Mouse (Mus musculus) embryonic facial prominence, embryonic 12.5 days (tissue): ENCODE data around the gene Zswim9. TPM values are rescaled to one million over a fixed set of nuclear protein-coding genes. Genes with fewer than 3 reads are reported as not detected.
"Not testable (repeated sequence)": the region's sequence is repeated elsewhere in the genome, so short reads cannot be mapped to it uniquely, and the experiment has no call there.

Experiments
- ATAC-seq: fragments of 200-750 bp; cut with Nextera tagmentation; 2 replicates; pipeline ENCODE4 v1.8.0; 2017; ENCODE audit not compliant: insufficient number of reproducible peaks, insufficient read depth, low FRiP score, low TSS enrichment
- H3K27ac ChIP-seq: fragments of 300-500 bp; sonication (generic); 2 replicates; pipeline ENCODE4 v1.5.1; 2016; ENCODE audit warnings: mild to moderate bottlenecking
- H3K27me3 ChIP-seq: fragments of 300-500 bp; sonication (generic); 2 replicates; pipeline ENCODE4 v1.6.1; 2016; ENCODE audit warnings: mild to moderate bottlenecking, moderate library complexity
- H3K36me3 ChIP-seq: fragments of 300-500 bp; sonication (generic); 2 replicates; pipeline ENCODE4 v1.6.1; 2016; ENCODE audit warnings: mild to moderate bottlenecking
- H3K4me1 ChIP-seq: fragments of 300-500 bp; sonication (generic); 2 replicates; pipeline ENCODE4 v1.6.1; 2016
- H3K4me2 ChIP-seq: fragments of 300-500 bp; sonication (generic); replicated peaks from 2 replicates; pipeline ENCODE4 v1.6.1; 2016; ENCODE audit warnings: mild to moderate bottlenecking, moderate library complexity
- H3K4me3 ChIP-seq: fragments of 300-500 bp; sonication (generic); 2 replicates; pipeline ENCODE4 v1.5.1; 2016; ENCODE audit warnings: mild to moderate bottlenecking
- H3K9ac ChIP-seq: fragments of 300-500 bp; sonication (generic); 2 replicates; pipeline ENCODE4 v1.6.1; 2016; ENCODE audit warnings: mild to moderate bottlenecking, moderate library complexity
- H3K9me3 ChIP-seq: fragments of 300-500 bp; sonication (generic); 2 replicates; pipeline ENCODE4 v1.6.1; 2016; ENCODE audit warnings: mild to moderate bottlenecking, moderate library complexity
- WGBS: fragments of 180-500 bp; shearing (Covaris S2); methylation state at CpG from one replicate; pipeline ENCODE4 v1.1.7; 2016; 5-methylcytosine and 5-hydroxymethylcytosine counted together
- polyA plus RNA-seq: library from polyadenylated mRNA; unstranded; fragments of >200 nt; fragmentation: Nextera tagmentation; extraction: Ambion mirVana; gene quantifications from 2 replicates; pipeline ENCODE4 v1.2.1, GENCODE M21; 2016

Zswim9 gene
- polyA plus RNA-seq, 1 experiment from 2014 or later, result 15.8 TPM

DNA sequence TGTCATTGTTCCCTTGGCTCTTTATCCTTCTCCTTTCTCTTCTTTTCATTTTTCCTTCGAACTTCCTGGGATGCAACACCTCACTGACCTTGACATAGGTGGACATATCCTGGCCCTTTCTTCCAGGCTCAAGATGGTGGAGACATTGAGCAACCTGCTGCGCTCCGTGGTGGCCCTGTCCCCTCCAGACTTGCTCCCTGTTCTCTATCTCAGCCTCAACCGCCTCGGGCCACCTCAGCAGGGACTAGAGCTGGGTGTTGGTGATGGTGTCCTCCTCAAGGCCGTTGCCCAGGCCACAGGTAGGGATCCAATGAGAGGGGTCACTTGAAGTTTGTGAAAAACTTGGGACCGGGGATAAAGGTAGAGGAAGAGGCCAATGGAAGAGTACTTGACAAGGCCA is 16.7 kb upstream of the Zswim9 start:
- no peak for ATAC-seq
- WGBS, result 94% methylated on average over 7 of the region's 7 CpGs
- Histone ChIP-seq H3K4me3 (no peak overlapping the region), H3K4me2 (no peak overlapping the region), H3K36me3 (peaks cover 93% of the 10 kb centered on the region), H3K27me3 (no peaks in the 10 kb centered on the region), H3K9me3 (no peaks in the 10 kb centered on the region), H3K4me1 (no peaks in the 10 kb centered on the region), H3K27ac (no peak overlapping the region), H3K9ac (no peak overlapping the region)

DNA sequence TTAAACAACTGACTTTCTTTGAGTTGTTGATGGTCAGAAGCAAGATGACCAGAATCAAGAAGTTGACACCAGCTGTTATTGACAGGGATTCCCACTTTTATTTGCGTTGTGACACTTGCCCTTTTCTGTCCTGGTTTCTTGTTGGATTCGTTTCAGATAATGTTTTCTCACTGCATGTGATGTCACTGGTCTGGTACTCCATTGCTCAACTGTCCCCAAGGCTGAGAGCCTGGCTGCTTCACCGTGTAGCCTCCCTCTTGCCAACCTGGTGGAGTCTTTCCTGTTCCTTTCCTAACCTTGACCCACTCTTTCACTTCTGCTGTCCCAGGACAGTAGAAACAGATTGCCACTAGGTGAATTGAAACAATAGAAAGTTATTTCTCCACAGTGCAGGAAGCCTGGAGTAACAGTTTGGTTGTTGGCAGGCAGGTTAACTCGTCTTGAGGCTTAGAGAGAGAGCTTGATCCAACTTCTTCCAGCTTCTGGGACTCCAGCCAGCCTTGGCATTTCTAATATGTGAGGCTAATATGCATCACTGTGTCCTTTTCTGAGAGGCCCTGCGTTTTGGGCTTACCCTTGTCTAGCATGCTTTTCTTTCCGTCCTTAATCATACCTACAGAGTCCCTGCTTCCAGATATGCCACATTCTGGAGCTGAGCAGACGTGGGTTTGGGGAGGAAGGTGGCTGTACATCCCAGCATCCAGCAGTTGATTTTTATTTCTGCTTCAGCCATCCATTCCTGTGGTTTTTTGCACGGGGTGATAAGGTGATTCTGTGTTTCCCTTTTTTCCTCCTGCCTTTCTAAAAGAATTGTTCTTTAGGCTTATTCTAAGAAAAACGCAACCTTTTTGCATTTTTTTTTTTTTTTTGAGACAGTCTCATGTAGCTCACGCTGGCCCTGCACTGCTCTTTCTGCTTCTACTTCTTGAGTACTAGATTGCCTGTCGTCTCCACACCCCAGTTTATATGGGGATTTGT is 15.6 kb upstream of the Zswim9 start:
- peaks cover 93% of the 10 kb centered on the region for H3K36me3 ChIP-seq
- H3K27me3 ChIP-seq, result no peaks in the 10 kb centered on the region
- no peaks in the 10 kb centered on the region for H3K9me3 ChIP-seq
- H3K27ac ChIP-seq, result no peak overlapping the region
- no peak overlapping the region for H3K4me2 ChIP-seq
- no peak overlapping the region for H3K9ac ChIP-seq
- H3K4me1 ChIP-seq, result no peaks in the 10 kb centered on the region
- H3K4me3 ChIP-seq, result no peak overlapping the region
- no peak for ATAC-seq
- WGBS, result 86% methylated on average over 11 of the region's 11 CpGs

DNA sequence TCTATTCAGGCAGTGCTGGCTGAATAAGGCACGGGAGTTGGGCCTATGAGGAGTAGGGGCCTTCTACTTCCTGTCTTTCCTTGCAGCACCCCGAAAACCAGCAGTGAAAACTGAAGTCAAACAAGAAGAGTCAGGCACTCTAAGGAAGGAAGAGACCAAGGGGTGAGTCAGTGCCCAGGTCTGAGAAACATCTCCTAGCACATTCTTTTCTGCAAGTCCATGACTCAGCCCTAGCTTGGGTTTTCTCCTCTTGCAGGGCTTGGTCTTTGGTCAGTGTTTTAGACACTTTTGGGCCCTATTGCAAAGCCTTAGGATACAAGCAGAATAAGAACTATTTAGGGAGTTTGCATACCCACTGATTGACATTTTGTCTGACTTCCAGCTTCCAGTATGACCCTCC is 12.8 kb upstream of the Zswim9 start:
- Histone ChIP-seq H3K4me2 (no peak overlapping the region), H3K4me1 (no peaks in the 10 kb centered on the region), H3K9me3 (no peaks in the 10 kb centered on the region), H3K27me3 (no peaks in the 10 kb centered on the region), H3K9ac (no peak overlapping the region), H3K4me3 (no peak overlapping the region), H3K36me3 (peaks cover 89% of the 10 kb centered on the region), H3K27ac (no peak overlapping the region)
- no peak for ATAC-seq
- WGBS, result 83% methylated on average over 2 of the region's 2 CpGs

DNA sequence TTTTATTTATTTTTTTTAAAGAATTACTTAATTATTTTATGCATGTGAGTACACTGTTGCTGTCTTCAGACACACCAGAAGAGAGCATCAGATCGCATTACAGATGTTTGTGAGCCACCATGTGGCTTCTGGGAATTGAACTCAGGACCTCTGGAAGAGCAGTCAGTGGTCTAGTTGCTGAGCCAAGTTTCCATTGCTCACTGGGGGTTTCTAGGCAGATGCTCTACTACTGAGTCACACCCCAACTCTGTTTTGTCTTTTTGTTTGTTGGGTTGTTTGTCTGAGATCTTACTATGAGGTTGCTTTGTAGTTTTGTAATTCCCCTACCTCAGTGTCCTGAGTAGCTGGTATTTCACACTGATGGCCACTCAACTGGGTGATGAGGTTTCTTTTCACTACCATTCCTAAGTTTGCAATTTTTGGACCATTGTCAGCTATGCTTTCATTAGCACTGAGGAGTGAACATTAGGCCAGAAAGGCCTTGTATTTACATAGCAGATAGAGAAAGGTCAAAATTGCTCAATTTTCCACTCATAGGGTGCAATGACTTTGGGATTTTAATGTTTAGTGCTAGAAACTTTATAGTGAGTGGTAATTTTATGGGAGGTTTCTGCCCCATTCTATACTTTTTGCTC is 11.6 kb upstream of the Zswim9 start:
- Histone ChIP-seq H3K9me3 (no peaks in the 10 kb centered on the region), H3K27me3 (no peaks in the 10 kb centered on the region), H3K9ac (no peak overlapping the region), H3K4me1 (no peaks in the 10 kb centered on the region), H3K4me2 (no peak overlapping the region), H3K36me3 (peaks cover 87% of the 10 kb centered on the region), H3K4me3 (no peak overlapping the region), H3K27ac (no peak overlapping the region)
- WGBS, result 93% methylated on average over 1 of the region's 1 CpGs
- ATAC-seq, result no peak

DNA sequence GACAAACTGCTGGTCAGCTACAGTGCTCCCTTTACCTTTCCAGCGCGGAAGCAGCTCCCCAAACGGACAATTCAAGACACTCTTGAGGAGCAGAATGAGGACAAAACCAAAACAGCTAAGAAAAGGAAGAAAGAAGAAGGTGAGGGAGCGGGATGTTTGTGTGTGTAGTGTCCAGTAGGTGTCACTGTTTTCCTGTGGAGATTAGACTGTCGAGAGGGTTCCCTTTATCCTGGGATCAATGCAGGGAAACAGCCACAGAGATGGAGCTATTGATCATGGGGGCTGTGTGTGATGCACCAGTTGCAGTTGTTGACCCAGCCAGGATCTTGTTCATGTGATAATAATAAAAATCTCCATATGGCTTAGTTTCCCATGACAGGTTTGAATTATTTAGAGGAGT is 10.1 kb upstream of the Zswim9 start:
- no peaks in the 10 kb centered on the region for H3K4me1 ChIP-seq
- ATAC-seq, result no peak
- 47% methylated on average over 5 of the region's 5 CpGs for WGBS
- H3K27me3 ChIP-seq, result no peaks in the 10 kb centered on the region
- no peak overlapping the region for H3K27ac ChIP-seq
- peaks cover 85% of the 10 kb centered on the region for H3K36me3 ChIP-seq
- no peak overlapping the region for H3K9ac ChIP-seq
- H3K9me3 ChIP-seq, result no peaks in the 10 kb centered on the region
- H3K4me3 ChIP-seq, result no peak overlapping the region
- H3K4me2 ChIP-seq, result no peak overlapping the region

DNA sequence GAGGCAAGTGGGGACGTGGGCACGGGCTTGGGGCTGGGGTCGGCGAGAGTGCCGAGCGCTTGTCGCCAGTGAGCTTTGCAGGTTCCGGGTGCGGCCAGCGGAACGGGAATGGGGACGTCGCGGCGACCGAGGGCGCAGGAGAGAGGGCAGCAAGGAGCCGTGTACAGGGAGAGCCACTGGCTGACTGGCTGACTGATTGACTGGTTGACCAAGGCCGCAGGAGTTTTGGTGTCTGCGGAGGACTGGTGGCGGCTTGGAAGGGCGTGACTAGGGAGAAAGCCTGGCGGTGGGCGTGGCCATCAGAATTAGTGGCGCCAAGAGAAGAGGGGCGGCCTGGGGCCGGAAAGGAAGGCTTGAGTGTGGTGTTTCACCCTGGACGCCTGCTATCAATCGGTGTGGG is 436 bp upstream of the Zswim9 start:
- Histone ChIP-seq H3K9ac (peak overlapping the region; percentile 75), H3K4me3 (peak overlapping the region; percentile 64), H3K36me3 (peaks cover 50% of the 10 kb centered on the region), H3K27ac (peak overlapping the region; percentile 87), H3K4me2 (peak overlapping the region; percentile 32)
- 0% methylated on average over 19 of the region's 29 CpGs for WGBS
- ATAC-seq, result peak; percentile 65
- H3K27me3 ChIP-seq, H3K9me3 ChIP-seq, H3K4me1 ChIP-seq: not testable (repeated sequence)

DNA sequence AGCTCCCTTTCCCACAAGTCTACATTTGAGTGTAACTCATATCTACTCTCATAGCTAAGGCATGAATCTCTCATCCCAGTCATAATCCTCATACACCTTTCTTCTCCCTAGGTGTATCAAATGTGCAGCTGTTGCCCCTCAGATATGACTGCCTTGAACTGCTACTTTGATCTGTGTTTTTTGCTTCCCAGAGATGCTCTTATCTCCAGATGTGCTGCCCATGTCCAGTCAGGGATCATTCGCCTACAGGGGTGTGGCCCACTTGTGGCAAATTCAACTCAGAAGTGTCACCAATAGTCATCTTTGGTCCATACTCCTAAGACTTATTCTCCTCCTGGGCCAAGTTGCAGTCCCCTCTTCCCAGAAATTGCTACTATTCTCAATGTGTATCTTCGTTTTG is 688 bp downstream of the Zswim9 start:
- Histone ChIP-seq H3K9me3 (peaks cover 3% of the 10 kb centered on the region; the same call in 1 of the 2 replicates), H3K36me3 (peaks cover 49% of the 10 kb centered on the region), H3K27me3 (no peaks in the 10 kb centered on the region), H3K4me3 (peak overlapping the region; percentile 64), H3K9ac (peak overlapping the region; percentile 75), H3K27ac (peak overlapping the region; percentile 87), H3K4me1 (peaks cover 7% of the 10 kb centered on the region; the same call in 1 of the 2 replicates), H3K4me2 (peak overlapping the region; percentile 59)
- no peak for ATAC-seq
- 31% methylated on average over 2 of the region's 2 CpGs for WGBS

DNA sequence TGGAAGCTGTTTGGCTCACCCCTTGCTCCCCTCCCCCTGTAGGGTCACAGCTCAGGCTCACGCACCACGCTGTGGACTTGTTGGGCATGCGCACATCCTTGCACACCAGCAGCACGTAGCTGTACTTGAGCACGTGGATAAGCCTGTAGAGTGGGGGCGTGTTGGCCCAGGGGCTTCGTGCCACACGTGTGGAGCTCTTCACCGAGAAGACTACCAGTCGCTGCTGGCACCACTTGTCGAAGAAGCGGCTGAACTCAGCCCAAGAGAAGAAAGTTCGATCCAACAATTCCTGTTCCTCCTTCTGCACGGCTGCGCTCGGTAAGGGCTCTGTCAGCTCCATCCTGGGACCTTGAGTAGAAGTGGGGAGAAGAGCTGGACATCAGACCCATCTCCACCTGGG is 1.4 kb downstream of the Zswim9 start, which contains the start of gene Lig1:
Gene Lig1 (plus strand): TSS at position 203 of the 400 bp plus-strand sequence.
- H3K9ac ChIP-seq, result peak within 1 kb of the TSS; percentile 75
- no peaks in the 10 kb centered on the region for H3K27me3 ChIP-seq
- no peak for ATAC-seq
- peaks cover 49% of the 10 kb centered on the region for H3K36me3 ChIP-seq
- H3K27ac ChIP-seq, result peak within 1 kb of the TSS; percentile 87
- WGBS, result 97% methylated on average over 16 of the region's 16 CpGs
- peaks cover 7% of the 10 kb centered on the region; the same call in 1 of the 2 replicates for H3K4me1 ChIP-seq
- peaks cover 3% of the 10 kb centered on the region; the same call in 1 of the 2 replicates for H3K9me3 ChIP-seq
- peak within 1 kb of the TSS; percentile 64 for H3K4me3 ChIP-seq
- peak within 1 kb of the TSS; percentile 59 for H3K4me2 ChIP-seq

DNA sequence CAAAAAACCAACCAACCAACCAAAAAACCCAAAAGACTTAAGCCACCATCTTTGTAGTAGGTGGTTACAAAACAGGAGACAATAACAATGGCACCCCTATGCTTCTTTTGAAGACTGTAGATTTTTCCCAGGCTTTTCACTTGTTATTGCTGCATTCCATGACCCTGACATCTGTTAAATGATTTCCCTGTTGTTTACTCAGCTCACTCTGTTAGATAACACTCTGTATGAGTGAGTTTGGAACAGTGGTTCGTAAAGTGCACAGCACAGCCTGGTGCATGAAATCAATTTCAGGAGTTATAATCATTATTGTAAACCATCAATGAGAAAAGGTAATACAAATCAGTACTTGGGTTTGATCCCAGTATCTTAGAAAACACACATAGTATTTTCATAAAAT is 6.8 kb downstream of the Zswim9 start:
- ATAC-seq, result no peak
- H3K4me1 ChIP-seq, result no peaks in the 10 kb centered on the region
- no peak overlapping the region for H3K9ac ChIP-seq
- WGBS, result 81% methylated on average over 1 of the region's 1 CpGs
- H3K4me3 ChIP-seq, result no peak overlapping the region
- no peaks in the 10 kb centered on the region for H3K27me3 ChIP-seq
- no peak overlapping the region for H3K4me2 ChIP-seq
- H3K9me3 ChIP-seq, result no peaks in the 10 kb centered on the region
- peaks cover 33% of the 10 kb centered on the region for H3K36me3 ChIP-seq
- H3K27ac ChIP-seq, result no peak overlapping the region

DNA sequence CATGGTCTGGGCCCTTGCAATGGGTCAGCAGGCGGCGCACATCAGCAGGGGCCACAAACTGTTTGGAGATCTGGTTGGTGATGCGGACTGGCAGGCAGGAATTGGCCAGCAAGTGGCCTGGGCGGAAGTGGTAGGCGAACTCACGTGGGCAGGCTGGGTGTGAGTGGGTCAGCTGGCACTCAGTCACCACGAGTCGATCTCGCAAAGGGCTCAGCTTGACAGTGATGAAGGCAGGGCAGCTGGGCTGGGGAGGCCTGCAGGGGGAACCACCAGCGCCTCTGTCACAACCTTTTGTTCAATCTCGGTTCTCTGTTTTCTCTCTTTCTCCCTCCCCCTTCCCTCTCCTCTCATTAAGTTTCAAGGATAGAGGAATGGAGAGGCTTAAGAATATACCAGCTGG is 9.1 kb downstream of the Zswim9 start:
- Histone ChIP-seq H3K27me3 (no peaks in the 10 kb centered on the region), H3K36me3 (peaks cover 11% of the 10 kb centered on the region; the same call in 1 of the 2 replicates), H3K4me2 (no peak overlapping the region), H3K4me3 (no peak overlapping the region), H3K27ac (no peak overlapping the region), H3K4me1 (no peaks in the 10 kb centered on the region), H3K9ac (no peak overlapping the region), H3K9me3 (no peaks in the 10 kb centered on the region)
- no peak for ATAC-seq
- 83% methylated on average over 11 of the region's 11 CpGs for WGBS

DNA sequence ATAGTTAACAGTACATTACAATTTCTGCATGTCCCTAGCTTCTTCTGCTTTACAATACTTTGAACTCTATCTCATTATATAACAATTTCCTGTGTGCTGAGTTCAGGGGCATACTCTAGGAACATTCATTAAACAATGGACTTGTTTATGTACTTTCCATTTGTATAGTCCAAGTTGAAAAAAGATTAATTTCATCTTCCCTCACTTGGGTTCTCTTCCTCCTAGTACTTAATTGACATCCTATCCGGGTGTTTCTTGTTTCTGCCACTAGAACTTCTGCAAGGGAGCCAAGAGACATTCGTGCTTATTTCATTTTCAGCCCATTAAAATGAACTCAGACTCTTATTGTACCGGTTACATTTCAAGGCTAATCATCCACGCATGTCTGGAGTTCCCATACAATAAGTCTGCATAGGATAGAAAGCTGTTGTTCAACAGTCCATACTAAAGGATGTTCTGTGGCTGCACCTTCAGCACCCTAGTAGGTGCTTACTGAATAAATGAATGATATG is 9.7 kb downstream of the Zswim9 start:
- no peaks in the 10 kb centered on the region for H3K9me3 ChIP-seq
- no peak overlapping the region for H3K9ac ChIP-seq
- no peak overlapping the region for H3K4me3 ChIP-seq
- no peak overlapping the region for H3K27ac ChIP-seq
- H3K27me3 ChIP-seq, result no peaks in the 10 kb centered on the region
- 0 out of 2 replicates have a peak, but pooled peaks cover 5% of the 10 kb centered on the region for H3K36me3 ChIP-seq
- no peaks in the 10 kb centered on the region for H3K4me1 ChIP-seq
- no peak overlapping the region for H3K4me2 ChIP-seq
- no peak for ATAC-seq
- WGBS, result 86% methylated on average over 4 of the region's 4 CpGs
